Mouse (Mus musculus) right cerebral cortex, postnatal 10 days (tissue): ENCODE data around the gene Pacrg.

Experiments
- DNase-seq, 2 experiments: peaks; one replicate each; pipeline ENCODE4 v3.0.0; 2021; ENCODE audit warnings: low spot score in 2 of 2

Pacrg gene

DNA sequence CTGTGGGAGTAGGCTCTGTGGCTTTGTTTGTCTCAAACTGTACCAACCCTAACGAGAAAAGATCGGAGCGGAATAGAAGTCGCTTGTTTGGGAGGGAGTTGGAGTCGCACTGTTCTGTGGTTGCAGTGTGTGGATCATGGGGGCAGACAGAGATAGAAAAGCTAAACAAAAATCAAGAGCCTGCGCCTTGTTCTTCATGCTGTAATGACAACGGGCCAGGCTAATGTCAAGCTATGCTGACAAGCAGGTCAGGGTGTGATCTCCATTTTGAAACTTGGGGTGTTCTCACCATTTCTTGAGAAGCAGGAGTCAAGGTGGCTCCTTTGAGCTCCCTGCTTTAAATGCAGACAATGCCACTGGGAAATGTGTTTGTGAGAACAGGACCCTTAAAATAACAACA is 433.8 kb downstream of the Pacrg start:
- no peak for DNase-seq

DNA sequence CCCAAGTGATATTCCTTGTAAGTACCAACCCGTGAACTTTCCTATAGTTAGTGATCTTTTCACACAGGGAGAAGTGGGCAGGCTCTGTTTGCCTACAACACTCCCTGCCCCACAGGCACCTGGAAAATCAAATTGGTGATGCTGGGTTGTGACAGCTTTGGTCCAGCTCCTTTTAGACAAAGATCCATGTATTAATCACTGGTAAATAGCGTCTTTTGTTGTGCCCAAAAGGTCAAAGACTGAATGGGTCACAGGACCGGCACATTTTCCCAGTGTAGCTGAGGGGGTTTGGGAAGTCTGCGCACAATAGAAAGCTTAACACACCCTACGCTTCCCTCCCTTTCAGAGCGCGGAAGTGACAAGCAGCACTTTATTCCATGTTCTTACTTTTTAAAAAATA is 434.2 kb downstream of the Pacrg start:
- DNase-seq = no peak

DNA sequence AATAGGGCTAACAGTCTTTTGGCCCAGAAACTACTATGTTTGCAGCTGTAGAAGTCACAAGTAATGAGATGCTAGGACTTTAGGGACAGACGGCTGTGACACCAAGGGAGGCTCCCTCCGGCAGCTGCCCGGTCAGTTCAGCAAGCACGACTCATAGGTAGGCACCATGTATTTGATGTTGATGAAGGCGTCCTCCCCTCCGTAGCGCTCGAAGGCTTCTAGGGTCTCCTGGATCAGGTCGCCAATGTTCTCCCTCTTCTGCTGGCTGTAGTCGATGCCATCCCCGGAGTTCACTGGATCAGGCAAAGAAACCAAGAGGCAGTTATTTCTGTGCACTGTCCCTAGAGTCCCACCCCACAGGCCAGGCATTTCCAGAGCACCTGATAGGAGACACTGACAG is 436.9 kb downstream of the Pacrg start:
- DNase-seq = no peak

DNA sequence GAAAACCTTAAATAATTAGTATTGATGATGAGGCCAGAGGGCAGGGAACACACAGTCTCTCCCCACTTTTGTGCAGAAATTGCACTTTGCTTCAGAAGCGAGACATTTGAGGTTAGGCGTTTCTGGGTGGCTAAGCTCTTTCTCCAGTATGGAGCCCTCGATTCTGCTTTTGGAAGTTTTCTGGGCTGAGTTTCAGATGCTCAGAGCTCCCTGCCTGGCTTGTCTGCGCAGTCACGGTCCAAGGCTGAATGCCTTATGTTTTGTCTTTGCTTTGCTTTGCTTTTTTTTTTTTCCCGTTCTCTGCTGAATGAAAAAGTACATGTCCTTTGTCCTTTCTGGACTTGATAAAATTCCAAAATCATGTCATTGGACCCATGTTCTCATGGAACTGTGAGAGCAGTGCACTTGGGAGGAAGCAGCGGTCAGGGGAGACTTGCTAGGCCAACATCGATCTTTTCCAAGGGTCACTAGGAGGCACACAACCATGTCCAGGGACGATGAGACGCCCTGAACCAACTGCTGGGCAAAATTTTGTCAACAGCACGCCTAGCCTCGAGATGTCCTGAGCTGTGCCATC is 438.0 kb downstream of the Pacrg start:
- DNase-seq = no peak

DNA sequence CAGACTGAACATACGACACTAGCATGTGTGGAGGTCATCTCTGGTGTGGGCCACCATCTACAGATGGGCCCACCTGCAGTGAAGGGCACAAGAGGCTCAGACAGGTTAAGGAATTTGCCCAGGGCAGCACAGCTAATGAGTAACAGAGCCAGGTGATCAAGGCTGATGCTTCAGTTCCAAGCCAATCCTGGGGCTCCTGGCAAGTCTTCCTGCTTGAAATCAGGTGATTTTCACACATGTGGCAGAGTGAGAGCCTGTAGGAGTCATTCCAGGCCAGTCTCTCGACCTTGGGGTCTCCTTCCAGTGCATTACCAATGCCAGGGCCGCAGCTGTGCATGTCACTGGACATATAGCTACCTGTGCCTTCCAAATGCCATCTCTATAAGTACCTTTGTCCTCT is 438.6 kb downstream of the Pacrg start:
- no peak for DNase-seq

DNA sequence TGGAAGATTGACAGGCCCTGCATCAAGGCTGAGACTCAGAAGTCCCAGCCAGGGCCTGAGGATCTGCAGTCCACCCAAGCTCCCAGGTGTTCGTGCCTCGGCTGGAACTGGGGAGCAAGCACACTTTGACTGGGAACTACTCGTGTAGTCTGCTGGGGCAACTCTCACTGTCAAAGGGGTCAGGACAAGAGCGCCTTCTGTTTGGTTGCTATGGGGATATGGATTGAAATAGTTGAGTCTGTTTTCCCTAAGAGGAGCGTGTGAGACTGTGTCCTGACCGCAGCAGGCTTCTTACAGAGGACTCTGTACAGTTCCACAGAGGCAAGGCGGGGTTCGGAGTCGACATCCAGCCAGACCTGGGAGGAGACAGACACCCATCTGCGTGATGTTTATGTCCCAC is 440.4 kb downstream of the Pacrg start:
- no peak for DNase-seq

DNA sequence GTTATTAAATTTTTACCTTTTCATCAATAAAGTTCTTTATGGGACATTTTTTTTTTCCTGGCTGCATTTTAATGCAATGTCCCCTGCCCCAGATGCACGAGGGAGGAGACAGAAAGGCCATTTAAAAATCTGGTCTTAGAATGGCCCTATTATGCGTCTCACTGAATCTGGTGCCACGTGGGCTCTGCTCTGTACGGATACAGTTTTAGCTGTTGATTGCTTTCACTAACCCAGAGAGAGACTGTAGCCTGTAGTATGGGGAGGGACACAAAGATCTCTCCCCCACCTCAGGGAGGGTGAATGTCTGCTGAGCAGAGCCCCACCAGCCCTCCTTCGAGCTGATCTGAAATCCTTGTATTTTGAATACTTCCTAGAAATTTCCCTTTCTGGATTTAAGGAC is 441.2 kb downstream of the Pacrg start:
- peak in 1 of 2 experiments; percentile 57 for DNase-seq

DNA sequence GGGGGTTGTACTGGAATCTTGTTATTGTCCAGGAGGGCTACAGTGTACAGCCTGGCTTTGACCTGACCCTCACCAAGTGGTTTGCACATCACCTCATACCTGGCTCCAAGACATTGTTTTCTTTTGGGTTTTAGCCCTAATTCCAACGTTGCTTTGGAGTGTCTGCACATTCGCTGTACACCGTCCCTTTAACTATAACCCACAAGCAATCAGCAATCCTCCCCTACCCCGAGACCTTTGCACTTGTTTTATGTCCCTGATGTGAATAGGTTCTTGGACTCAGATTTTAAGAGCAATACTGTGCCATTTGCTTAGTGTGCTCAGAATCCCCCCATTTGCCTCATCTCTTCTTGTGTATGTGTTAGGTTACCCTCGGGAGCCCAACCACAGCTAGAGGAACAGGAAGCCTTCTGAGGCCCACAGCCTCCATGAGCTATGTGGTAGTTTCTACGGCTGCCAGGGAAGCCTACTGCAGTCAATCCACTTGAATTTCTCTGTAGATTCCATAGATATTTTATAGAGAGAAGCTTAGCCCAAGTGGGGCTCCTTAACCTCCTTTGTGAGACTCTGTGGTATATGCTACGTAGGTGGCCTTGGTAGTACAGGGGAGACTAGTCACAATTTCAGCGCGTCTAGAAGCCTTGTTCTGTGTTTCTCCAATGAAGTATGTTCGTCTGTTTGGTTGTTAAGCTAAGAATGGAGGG is 442.0 kb downstream of the Pacrg start:
- no peak for DNase-seq

DNA sequence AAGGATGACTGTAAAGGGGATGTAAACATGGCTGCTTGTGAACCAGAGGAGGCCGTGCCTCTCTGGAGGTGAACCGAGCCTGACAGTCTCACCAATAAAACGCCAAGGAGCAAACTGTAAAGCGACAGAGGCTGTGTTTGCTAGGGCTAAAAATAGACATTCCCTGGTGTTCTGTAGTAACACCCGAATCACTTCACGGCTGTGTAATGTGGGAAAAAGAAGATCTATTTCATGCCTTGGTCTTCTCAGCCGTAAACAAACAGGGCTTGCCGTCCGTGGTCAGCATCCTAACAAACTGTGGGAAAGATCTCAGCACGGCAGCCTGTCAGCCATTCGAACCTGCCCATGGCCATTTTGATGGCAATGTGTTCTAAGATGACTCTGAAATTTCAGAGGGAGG is 442.8 kb downstream of the Pacrg start:
- DNase-seq = no peak

DNA sequence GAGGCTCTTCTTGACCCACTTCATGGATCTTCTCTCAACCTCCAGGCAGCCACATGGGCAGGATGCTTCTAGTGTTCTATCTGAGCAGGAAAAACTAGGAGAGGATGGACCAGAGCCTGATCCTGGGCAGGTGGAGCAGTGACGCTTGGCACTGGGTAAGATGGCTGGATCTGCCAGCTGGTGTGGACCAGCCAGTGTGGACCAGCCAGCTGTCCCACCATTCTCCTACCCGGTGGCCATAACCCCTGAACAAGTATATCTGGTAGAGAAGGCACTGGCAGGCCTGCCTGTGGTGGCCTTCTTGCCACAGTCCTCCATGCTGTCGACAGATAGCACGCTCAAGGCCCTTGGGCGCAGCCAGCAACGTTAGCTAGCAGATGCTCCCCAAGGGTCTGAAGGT is 443.2 kb downstream of the Pacrg start:
- no peak for DNase-seq

DNA sequence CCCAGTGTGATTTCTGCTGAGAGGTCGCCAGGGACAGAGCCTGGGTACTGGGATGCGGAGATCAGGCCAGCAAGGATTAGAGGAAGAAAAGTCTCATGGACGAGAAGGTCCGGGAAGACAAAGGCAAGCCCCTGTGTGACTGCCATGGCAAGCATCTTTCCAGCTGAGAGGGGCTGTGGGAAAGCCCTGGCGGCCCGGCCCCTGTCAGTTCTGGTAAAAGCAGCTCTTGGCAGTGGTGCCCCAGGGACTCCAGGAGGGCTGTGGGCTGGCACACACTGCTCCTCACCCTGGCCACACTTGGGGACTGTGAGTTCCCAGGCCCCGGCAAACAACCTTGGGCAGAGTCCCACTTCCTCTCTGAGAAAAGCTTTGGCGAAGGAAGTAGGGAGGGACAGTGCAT is 445.3 kb downstream of the Pacrg start:
- DNase-seq = peak; percentile 89 to 91

DNA sequence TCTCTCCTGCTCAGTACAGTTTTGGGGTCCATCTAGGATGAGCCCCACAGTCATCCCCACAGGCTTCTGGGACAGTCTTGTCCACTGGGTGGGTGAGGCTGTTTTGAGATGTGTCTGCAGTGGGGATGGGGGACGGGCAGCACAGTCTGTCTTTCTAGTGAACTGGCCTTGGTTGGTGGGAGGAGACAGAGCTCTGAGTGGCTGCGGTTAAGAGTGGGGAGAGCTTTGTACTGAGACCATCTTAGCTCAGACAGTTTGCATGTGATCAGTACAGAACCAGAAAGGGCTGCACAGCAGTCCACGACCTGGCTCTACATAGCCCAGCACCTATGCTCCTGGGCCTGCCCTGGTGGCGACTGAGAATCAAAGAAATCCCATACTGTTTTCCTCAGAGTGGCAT is 446.3 kb downstream of the Pacrg start:
- no peak for DNase-seq

DNA sequence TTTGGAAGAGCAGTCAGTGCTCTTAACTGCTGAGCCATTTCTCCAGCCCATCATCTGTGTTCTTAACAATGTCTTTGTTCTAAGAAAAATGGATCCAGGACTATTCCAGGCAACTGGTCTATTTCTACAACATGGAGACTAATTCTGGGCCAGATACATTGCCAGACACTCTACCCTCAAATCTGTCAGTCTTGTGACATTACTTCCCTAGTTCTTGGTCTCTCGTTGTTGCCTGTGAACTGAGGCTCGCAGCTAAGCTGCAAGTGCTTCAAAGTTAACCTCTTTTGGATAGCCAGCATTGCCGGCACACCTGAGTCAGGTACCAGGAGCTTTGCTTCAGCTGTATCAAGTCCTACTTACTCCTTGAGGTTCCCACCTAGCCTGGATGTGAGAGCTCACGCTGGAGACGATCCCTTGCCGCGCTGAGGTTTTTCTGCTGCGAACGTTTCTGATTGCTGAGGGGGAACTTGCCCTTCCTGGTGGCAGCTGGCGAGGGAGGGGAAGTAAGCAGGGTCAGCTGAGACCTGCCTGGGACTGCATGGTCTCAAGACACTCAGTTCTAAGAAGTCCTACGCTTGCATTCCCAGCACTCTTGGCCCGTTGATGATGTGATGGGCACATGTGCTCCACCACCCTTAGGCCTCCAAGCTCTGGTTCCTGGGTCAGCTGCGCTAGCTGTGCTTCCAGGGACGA is 447.6 kb downstream of the Pacrg start:
- DNase-seq = peak; percentile 54 to 58

DNA sequence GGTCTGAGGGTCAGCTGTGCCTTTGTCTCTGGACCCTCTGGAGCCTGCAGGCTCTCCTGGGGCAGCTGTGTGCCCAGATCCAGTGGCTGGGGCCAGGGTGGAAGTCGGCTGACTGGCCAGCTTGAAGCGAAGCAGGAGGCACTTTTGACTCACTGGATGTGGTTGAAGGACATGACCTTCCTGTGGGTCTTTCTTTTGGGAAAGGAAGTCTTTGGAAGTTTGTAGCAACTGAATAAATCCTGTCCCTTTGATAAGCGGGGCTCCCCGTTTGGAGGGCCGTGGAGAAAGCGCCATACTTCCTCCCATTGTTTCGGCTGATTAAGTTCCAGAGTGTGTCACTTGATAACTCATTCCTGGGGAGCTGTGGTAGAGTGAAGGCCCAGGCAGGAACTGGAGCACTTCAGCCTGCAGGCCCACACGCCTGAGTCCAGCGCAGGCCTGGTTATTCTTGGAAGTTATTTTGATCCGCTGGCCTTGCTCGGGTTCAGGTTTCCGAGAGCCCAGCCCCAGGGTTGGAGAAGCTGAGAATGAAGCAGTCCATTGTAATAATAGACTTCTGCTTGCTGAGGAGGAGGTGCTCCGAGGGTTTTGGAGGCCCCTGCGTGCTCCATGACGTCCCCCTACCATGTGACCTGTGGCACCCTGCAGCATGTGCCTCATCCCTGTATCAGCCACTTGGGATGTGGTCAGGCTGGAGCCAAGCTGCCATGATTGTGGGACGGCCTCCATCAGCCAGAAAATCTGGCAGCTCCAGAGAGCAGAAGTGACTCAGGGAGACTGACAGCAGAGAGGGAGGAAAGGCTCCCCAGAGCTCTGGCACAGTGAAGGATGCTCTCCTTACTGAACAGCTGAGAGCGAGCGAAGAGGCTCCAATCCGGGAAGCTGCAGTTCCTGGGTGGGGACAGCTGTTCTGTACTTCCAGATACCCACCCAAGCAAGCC is 449.6 kb downstream of the Pacrg start:
- DNase-seq = peak; percentile 70 to 77

DNA sequence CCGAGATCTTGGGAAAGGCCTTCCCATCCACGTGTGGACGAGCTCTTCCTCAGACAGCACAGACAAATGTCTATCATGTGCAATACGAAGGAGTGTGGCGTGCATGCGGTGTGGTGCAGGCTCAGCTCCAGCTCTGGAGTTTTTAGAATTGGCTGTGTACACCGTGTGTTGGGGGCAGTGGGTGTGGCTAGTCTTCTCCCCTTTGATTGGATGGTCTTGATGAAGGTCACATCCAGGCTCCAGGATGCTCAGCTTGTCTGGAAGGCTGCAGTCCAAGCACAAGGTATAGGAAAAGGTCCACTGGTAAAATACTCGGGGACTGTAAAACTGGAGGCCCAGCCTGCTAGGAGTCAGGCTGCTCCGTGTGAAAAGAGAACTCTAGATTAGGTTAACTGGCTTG is 450.4 kb downstream of the Pacrg start:
- peak in 1 of 2 experiments; percentile 23 for DNase-seq

DNA sequence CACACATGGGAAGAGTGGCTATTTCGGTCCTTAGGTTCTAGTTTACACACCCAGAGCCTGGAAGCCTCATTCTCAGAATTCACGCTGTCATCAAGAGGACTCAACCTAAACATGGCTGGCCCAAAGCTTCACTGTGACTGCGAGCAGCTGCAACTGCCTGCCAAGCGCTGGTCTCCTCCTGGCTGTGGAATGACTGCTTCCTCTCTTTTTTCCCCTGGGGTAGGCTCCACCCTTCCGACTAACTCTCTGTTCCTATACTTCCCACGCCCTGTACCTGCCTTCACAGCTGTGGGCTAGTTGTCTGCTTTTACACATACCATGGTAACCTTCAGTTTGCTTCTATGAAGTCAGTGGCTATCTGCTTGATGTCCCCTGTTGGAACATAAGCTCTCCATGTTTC is 453.6 kb downstream of the Pacrg start:
- DNase-seq = no peak

DNA sequence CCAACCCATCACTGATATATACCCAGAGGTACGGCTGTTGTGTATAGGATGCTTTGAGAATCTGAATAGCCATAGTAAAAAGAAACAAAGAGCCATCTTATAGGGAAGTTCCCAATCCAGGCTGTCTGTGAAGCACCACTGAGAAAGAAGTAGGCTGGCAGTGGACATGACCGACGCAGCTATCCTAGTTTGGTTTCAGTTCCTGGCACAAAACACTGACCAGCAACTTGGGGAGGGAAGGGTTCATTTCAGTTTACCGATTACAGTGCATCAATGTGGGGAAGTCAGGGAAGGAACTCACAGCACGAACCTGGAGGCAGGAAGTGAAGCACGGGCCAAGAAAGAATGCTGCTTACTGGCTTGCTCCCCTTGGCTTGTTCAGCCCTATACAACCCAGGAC is 456.7 kb downstream of the Pacrg start:
- DNase-seq = no peak

DNA sequence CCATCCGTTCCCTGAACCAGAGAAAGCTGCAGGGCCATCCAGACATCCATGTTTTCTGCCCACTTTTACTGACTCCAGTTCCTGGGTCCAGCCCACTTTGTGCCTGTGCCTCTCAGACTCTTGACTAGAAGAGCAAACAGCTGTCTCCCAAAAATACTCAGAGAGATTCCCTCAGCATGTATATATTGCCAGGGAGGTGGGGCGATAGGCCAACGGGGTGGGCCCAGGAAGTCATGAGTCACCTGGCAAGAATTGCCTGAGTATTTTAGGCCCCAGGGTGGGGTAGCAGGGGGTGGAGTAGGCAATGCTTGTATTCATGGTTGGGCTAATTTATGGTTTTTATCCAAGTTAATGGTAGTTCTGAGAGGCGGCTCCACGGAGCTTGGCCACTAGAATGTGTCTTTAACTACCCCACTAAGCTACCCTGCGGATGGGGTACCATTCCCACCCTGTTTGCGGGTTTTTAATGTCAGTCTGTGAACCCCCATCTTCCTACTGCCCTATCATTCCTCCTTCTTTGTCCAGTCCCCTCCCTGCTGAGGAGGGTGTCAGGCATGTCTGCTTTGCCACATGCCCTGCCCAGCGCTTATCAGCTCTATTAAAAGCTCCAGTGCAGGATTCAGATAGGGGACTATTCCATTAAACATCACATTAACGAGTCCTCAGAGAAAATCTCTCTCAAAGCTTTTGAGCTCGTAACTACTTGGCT is 461.5 kb downstream of the Pacrg start:
- DNase-seq = no peak

DNA sequence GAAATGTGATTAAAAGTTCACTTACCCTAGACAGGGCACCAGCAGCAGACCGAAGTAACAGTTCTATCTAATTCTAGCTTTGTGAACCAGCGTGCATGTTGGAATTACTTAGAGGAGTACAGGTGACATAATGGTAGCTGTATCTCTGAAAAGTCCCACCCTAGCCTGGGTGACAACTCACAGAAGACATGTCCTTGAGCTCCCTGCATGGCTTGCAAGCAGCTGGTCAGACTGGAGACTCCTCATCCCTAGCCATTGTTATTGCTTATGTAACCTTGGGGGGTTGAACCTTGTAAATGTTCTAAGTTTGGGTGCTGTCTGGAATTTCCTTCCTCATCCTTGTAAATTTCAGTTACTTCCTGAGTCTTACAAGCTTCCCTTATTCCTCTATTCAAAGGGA is 462.5 kb downstream of the Pacrg start:
- DNase-seq = no peak

DNA sequence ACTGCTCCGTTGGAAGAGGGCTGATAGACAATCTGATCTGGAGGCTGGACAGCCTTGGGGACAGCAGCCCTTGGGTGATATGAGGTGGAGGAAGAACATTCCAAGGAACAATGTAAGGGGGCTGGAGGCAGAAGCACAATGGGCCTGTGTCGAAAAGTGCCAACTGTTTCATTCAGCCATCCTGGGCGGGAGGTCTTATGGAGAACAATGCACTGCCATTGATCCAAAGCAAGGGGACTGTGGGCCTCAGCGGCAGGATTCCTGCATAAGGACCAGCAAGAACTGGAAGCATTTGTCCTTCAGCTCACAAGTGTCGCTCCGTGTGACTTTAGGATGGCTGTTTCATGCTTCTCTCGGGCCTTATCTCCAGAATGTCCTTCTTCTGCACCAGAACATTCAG is 465.8 kb downstream of the Pacrg start:
- DNase-seq = no peak

DNA sequence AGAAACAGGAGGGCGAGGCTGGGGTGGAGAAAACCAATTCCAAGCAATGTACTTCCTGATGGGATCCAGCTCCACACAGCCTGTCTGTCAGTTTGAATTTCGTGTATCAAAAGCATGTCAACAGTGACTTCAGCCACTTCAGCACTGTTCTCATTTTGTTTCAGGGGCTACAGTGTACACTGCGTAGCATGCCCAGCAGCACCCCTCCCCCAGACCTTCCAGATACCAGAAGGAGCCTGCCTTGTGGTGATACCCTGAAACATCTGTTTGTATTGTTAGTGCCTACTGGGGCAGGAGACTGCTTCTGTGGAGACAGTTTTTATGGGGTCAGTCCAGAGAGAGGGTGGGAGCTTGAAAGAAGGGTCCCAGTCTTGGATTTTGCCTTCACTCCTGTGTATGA is 466.4 kb downstream of the Pacrg start:
- no peak for DNase-seq
